Mouse (Mus musculus) stomach, postnatal 0 days (tissue): ENCODE data around the gene Nr2e3.

Experiments
- CTCF ChIP-seq: IDR thresholded peaks from 2 replicates; pipeline ENCODE4 v1.5.1; 2016; ENCODE audit warnings: antibody characterized with exemption, low read depth, mild to moderate bottlenecking, moderate library complexity
- EP300 ChIP-seq: optimal IDR thresholded peaks from 2 replicates; pipeline ENCODE3; 2016; ENCODE audit warnings: antibody characterized with exemption

- no peak for TF ChIP-seq EP300
- no peak for TF ChIP-seq CTCF
These were observed 8.5 kb downstream of the Nr2e3 start for GRCm38 (mm10) chr9:59951943-59952342.
